Mouse (Mus musculus) CH12.LX (cell line): Measurements from ENCODE around the gene Pcp4l1. TPM values are rescaled to one million over a fixed set of nuclear protein-coding genes. Genes with fewer than 3 reads are reported as not detected.

Experiments used
- polyA plus RNA-seq: library from polyadenylated mRNA; unstranded; fragments of >175 nt; gene quantifications from 2 replicates; pipeline ENCODE4 v1.2.1, GENCODE M21; 2012; ENCODE audit warnings: low read depth; ENCODE audit not compliant: insufficient read length
- total RNA-seq, 2 experiments: library from RNA; depleted of rRNA; stranded (reverse); fragments of 300-350 nt in 1 of 2; fragments of >200 nt in 1 of 2; gene quantifications; 2 replicates each; pipeline ENCODE4 v1.2.3; 2012 to 2014

Pcp4l1 gene
- total and polyA plus RNA-seq, 3 experiments = not detected

Other genes with a start within 250 kb of the Pcp4l1 start
Only the 20 nearest of the 25 such genes appear.
- 48.4 and 56.8 TPM in 2 replicates for gene Fcgr4, start 177.3 kb downstream of the Pcp4l1 start, total RNA-seq (2012; rRNA removed)
- gene Fcgr4, start 177.3 kb downstream of the Pcp4l1 start, total RNA-seq (2014; rRNA removed) = 41.8 and 50.2 TPM in 2 replicates
- gene Fcgr4, start 177.3 kb downstream of the Pcp4l1 start, polyA plus RNA-seq = 46.7 and 52.8 TPM in 2 replicates
- gene Fcgr3, start 131.3 kb downstream of the Pcp4l1 start, total RNA-seq (2012; rRNA removed) = 4.3 and 8.5 TPM in 2 replicates
- gene Fcgr3, start 131.3 kb downstream of the Pcp4l1 start, total RNA-seq (2014; rRNA removed) = 6.1 and 6.3 TPM in 2 replicates
- gene Fcgr3, start 131.3 kb downstream of the Pcp4l1 start, polyA plus RNA-seq = 2.6 and 3.7 TPM in 2 replicates
- gene Cfap126, start 82.3 kb downstream of the Pcp4l1 start, total RNA-seq (2012; rRNA removed) = 0.76 and 2.0 TPM in 2 replicates
- 0.43 and 0.79 TPM in 2 replicates for gene Cfap126, start 82.3 kb downstream of the Pcp4l1 start, total RNA-seq (2014; rRNA removed)
- gene Cfap126, start 82.3 kb downstream of the Pcp4l1 start, polyA plus RNA-seq = 2.5 and 3.4 TPM in 2 replicates
- gene Sdhc, start 45.7 kb downstream of the Pcp4l1 start, total RNA-seq (2012; rRNA removed) = 79.4 and 87.5 TPM in 2 replicates
- gene Sdhc, start 45.7 kb downstream of the Pcp4l1 start, total RNA-seq (2014; rRNA removed) = 178 and 205 TPM in 2 replicates
- gene Sdhc, start 45.7 kb downstream of the Pcp4l1 start, polyA plus RNA-seq = 120 and 153 TPM in 2 replicates
- gene Mpz, start 45.6 kb downstream of the Pcp4l1 start, total RNA-seq (2012; rRNA removed) = 0.04 and 0.21 TPM in 2 replicates
- gene Mpz, start 45.6 kb downstream of the Pcp4l1 start, total RNA-seq (2014; rRNA removed) = not detected in 2 replicates
- gene Mpz, start 45.6 kb downstream of the Pcp4l1 start, polyA plus RNA-seq = 0.26 and 0.49 TPM in 2 replicates
- 1.2 and 1.6 TPM in 2 replicates for gene Nr1i3, start 17.7 kb upstream of the Pcp4l1 start, total RNA-seq (2012; rRNA removed)
- not detected in 2 replicates for gene Nr1i3, start 17.7 kb upstream of the Pcp4l1 start, total RNA-seq (2014; rRNA removed)
- 0.10 and 0.23 TPM in 2 replicates for gene Nr1i3, start 17.7 kb upstream of the Pcp4l1 start, polyA plus RNA-seq
- 37.1 and 37.6 TPM in 2 replicates for gene Tomm40l, start 26.2 kb upstream of the Pcp4l1 start, total RNA-seq (2012; rRNA removed)
- 34.4 and 36.0 TPM in 2 replicates for gene Tomm40l, start 26.2 kb upstream of the Pcp4l1 start, total RNA-seq (2014; rRNA removed)
- 24.7 and 32.8 TPM in 2 replicates for gene Tomm40l, start 26.2 kb upstream of the Pcp4l1 start, polyA plus RNA-seq
- 5.3 and 6.2 TPM in 2 replicates for gene Apoa2, start 28.8 kb upstream of the Pcp4l1 start, total RNA-seq (2012; rRNA removed)
- 3.0 and 3.7 TPM in 2 replicates for gene Apoa2, start 28.8 kb upstream of the Pcp4l1 start, total RNA-seq (2014; rRNA removed)
- 3.1 and 4.9 TPM in 2 replicates for gene Apoa2, start 28.8 kb upstream of the Pcp4l1 start, polyA plus RNA-seq
- gene Fcer1g, start 38.1 kb upstream of the Pcp4l1 start, total RNA-seq (2012; rRNA removed) = 10.1 and 13.6 TPM in 2 replicates
- gene Fcer1g, start 38.1 kb upstream of the Pcp4l1 start, total RNA-seq (2014; rRNA removed) = 22.7 and 31.3 TPM in 2 replicates
- 35.6 and 51.2 TPM in 2 replicates for gene Fcer1g, start 38.1 kb upstream of the Pcp4l1 start, polyA plus RNA-seq
- 0.13 and 0.25 TPM in 2 replicates for gene Adamts4, start 54.2 kb upstream of the Pcp4l1 start, total RNA-seq (2012; rRNA removed)
- gene Adamts4, start 54.2 kb upstream of the Pcp4l1 start, total RNA-seq (2014; rRNA removed) = 0.04 and 0.08 TPM in 2 replicates
- 0.09 and 0.19 TPM in 2 replicates for gene Adamts4, start 54.2 kb upstream of the Pcp4l1 start, polyA plus RNA-seq
- 244 and 265 TPM in 2 replicates for gene Ndufs2, start 55.1 kb upstream of the Pcp4l1 start, total RNA-seq (2012; rRNA removed)
- 239 and 242 TPM in 2 replicates for gene Ndufs2, start 55.1 kb upstream of the Pcp4l1 start, total RNA-seq (2014; rRNA removed)
- gene Ndufs2, start 55.1 kb upstream of the Pcp4l1 start, polyA plus RNA-seq = 242 and 264 TPM in 2 replicates
- gene B4galt3, start 74.1 kb upstream of the Pcp4l1 start, total RNA-seq (2012; rRNA removed) = 27.4 and 27.8 TPM in 2 replicates
- 18.3 and 19.3 TPM in 2 replicates for gene B4galt3, start 74.1 kb upstream of the Pcp4l1 start, total RNA-seq (2014; rRNA removed)
- 23.1 TPM in 2 replicates for gene B4galt3, start 74.1 kb upstream of the Pcp4l1 start, polyA plus RNA-seq
- gene Ppox, start 84.9 kb upstream of the Pcp4l1 start, total RNA-seq (2012; rRNA removed) = 12.4 and 13.6 TPM in 2 replicates
- 10.5 and 13.7 TPM in 2 replicates for gene Ppox, start 84.9 kb upstream of the Pcp4l1 start, total RNA-seq (2014; rRNA removed)
- gene Ppox, start 84.9 kb upstream of the Pcp4l1 start, polyA plus RNA-seq = 13.9 and 15.1 TPM in 2 replicates
- 13.1 and 14.2 TPM in 2 replicates for gene Usp21, start 91.7 kb upstream of the Pcp4l1 start, total RNA-seq (2012; rRNA removed)
- gene Usp21, start 91.7 kb upstream of the Pcp4l1 start, total RNA-seq (2014; rRNA removed) = 7.1 and 8.5 TPM in 2 replicates
- gene Usp21, start 91.7 kb upstream of the Pcp4l1 start, polyA plus RNA-seq = 34.3 and 37.6 TPM in 2 replicates
- gene Ufc1, start 98.8 kb upstream of the Pcp4l1 start, total RNA-seq (2012; rRNA removed) = 98.4 and 120 TPM in 2 replicates
- 115 and 121 TPM in 2 replicates for gene Ufc1, start 98.8 kb upstream of the Pcp4l1 start, total RNA-seq (2014; rRNA removed)
- gene Ufc1, start 98.8 kb upstream of the Pcp4l1 start, polyA plus RNA-seq = 71.4 and 76.2 TPM in 2 replicates
- gene Dedd, start 132.9 kb upstream of the Pcp4l1 start, total RNA-seq (2012; rRNA removed) = 18.7 and 21.5 TPM in 2 replicates
- 13.1 and 14.5 TPM in 2 replicates for gene Dedd, start 132.9 kb upstream of the Pcp4l1 start, total RNA-seq (2014; rRNA removed)
- 34.5 and 35.8 TPM in 2 replicates for gene Dedd, start 132.9 kb upstream of the Pcp4l1 start, polyA plus RNA-seq
- 40.8 and 41.0 TPM in 2 replicates for gene Nit1, start 149.4 kb upstream of the Pcp4l1 start, total RNA-seq (2012; rRNA removed)
- 48.6 and 51.4 TPM in 2 replicates for gene Nit1, start 149.4 kb upstream of the Pcp4l1 start, total RNA-seq (2014; rRNA removed)
- 39.5 and 42.4 TPM in 2 replicates for gene Nit1, start 149.4 kb upstream of the Pcp4l1 start, polyA plus RNA-seq
- 25.2 and 28.2 TPM in 2 replicates for gene Pfdn2, start 149.4 kb upstream of the Pcp4l1 start, total RNA-seq (2012; rRNA removed)
- gene Pfdn2, start 149.4 kb upstream of the Pcp4l1 start, total RNA-seq (2014; rRNA removed) = 32.3 and 33.0 TPM in 2 replicates
- gene Pfdn2, start 149.4 kb upstream of the Pcp4l1 start, polyA plus RNA-seq = 292 and 408 TPM in 2 replicates
- gene Klhdc9, start 164.5 kb upstream of the Pcp4l1 start, total RNA-seq (2012; rRNA removed) = 0.08 and 0.13 TPM in 2 replicates
- not detected in 2 replicates for gene Klhdc9, start 164.5 kb upstream of the Pcp4l1 start, total RNA-seq (2014; rRNA removed)
- gene Klhdc9, start 164.5 kb upstream of the Pcp4l1 start, polyA plus RNA-seq = not detected in 2 replicates
- 2.1 and 2.7 TPM in 2 replicates for gene Nectin4, start 173.8 kb upstream of the Pcp4l1 start, total RNA-seq (2012; rRNA removed)
- 0.22 and 0.30 TPM in 2 replicates for gene Nectin4, start 173.8 kb upstream of the Pcp4l1 start, total RNA-seq (2014; rRNA removed)
- gene Nectin4, start 173.8 kb upstream of the Pcp4l1 start, polyA plus RNA-seq = 0.49 and 0.52 TPM in 2 replicates